Mouse (Mus musculus) neural tube, embryonic 12.5 days (tissue): ENCODE data around the gene Sfrp2. TPM values are rescaled to one million over a fixed set of nuclear protein-coding genes. Genes with fewer than 3 reads are reported as not detected.

Experiments
- ATAC-seq: fragments of 200-750 bp; cut with Nextera tagmentation; 2 replicates; pipeline ENCODE4 v1.8.0; 2017; ENCODE audit warnings: low read depth, mild to moderate bottlenecking, moderate TSS enrichment, moderate library complexity; ENCODE audit not compliant: low FRiP score
- H3K27ac ChIP-seq: fragments of 300-500 bp; sonication (generic); 2 replicates; pipeline ENCODE4 v1.5.1; 2016
- H3K27me3 ChIP-seq: fragments of 300-500 bp; sonication (generic); replicated peaks from 2 replicates; pipeline ENCODE4 v1.6.1; 2016; ENCODE audit warnings: mild to moderate bottlenecking
- H3K36me3 ChIP-seq: fragments of 300-500 bp; sonication (generic); 2 replicates; pipeline ENCODE4 v1.6.1; 2016; ENCODE audit warnings: mild to moderate bottlenecking
- H3K4me1 ChIP-seq: fragments of 300-500 bp; sonication (generic); 2 replicates; pipeline ENCODE4 v1.6.1; 2016
- H3K4me2 ChIP-seq: fragments of 300-500 bp; sonication (generic); replicated peaks from 2 replicates; pipeline ENCODE4 v1.6.1; 2016; ENCODE audit warnings: mild to moderate bottlenecking
- H3K4me3 ChIP-seq: fragments of 300-500 bp; sonication (generic); 2 replicates; pipeline ENCODE4 v1.5.1; 2016
- H3K9ac ChIP-seq: fragments of 300-500 bp; sonication (generic); 2 replicates; pipeline ENCODE4 v1.6.1; 2016; ENCODE audit warnings: mild to moderate bottlenecking
- H3K9me3 ChIP-seq: fragments of 300-500 bp; sonication (generic); 2 replicates; pipeline ENCODE4 v1.6.1; 2016; ENCODE audit warnings: mild to moderate bottlenecking
- WGBS: fragments of 180-500 bp; shearing (Covaris S2); methylation state at CpG from one replicate; pipeline ENCODE4 v1.1.7; 2016; 5-methylcytosine and 5-hydroxymethylcytosine counted together
- polyA plus RNA-seq: library from polyadenylated mRNA; unstranded; fragments of >200 nt; fragmentation: Nextera tagmentation; extraction: Ambion mirVana; gene quantifications from 2 replicates; pipeline ENCODE4 v1.2.1, GENCODE M21; 2016

The Sfrp2 gene
- polyA plus RNA-seq, 1 experiment from 2014 or later = 116 TPM

DNA sequence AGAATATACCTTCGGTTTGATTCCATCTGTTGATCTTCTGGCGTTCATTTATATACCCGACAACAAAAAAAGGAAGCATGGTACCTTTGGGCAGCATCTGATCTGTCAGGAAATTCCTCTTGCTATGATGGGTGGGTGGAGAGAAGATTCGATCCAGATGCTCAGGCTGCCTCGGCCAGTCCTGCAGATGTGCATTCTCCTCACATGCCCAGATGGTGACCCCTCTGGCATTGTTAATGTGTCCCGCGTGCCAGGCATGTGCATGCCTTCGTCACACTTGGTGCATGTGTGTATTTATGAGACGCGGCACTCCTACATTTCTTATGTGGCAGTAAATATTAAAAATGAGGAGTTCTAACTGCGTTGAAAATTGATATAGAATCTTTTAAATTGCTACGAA lies 42.4 kb downstream of the Sfrp2 start:
- Histone ChIP-seq H3K4me2 (no peak overlapping the region), H3K4me1 (no peaks in the 10 kb centered on the region), H3K27ac (no peak overlapping the region), H3K9ac (no peak overlapping the region), H3K27me3 (no peaks in the 10 kb centered on the region), H3K36me3 (no peaks in the 10 kb centered on the region), H3K9me3 (no peaks in the 10 kb centered on the region), H3K4me3 (no peak overlapping the region)
- ATAC-seq = no peak
- WGBS = 80% methylated on average over 12 of the region's 12 CpGs

DNA sequence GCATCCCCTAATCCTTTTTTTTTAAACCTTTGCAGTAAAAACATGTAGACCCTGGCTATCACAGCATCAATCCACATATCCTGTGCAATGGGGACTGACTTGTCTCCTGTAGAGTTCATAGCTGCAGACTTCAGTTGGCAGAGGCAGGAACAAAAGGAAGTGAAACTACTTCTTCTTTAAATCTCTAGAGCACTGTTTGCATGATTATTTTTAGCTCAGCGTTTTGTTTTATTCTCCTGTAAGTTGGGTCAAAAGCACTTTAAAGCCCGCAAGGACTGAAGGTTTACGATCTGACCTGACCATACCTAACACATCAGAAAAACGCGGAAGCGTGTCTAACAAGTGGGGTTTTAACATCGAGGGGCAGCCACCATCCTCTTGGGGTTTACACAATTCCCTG lies 45.9 kb downstream of the Sfrp2 start:
- no peaks in the 10 kb centered on the region for H3K4me1 ChIP-seq
- no peak overlapping the region for H3K4me3 ChIP-seq
- 66% methylated on average over 7 of the region's 7 CpGs for WGBS
- no peak overlapping the region for H3K9ac ChIP-seq
- H3K4me2 ChIP-seq = no peak overlapping the region
- no peaks in the 10 kb centered on the region for H3K36me3 ChIP-seq
- H3K27me3 ChIP-seq = no peaks in the 10 kb centered on the region
- ATAC-seq = no peak
- H3K27ac ChIP-seq = no peak overlapping the region
- no peaks in the 10 kb centered on the region for H3K9me3 ChIP-seq

DNA sequence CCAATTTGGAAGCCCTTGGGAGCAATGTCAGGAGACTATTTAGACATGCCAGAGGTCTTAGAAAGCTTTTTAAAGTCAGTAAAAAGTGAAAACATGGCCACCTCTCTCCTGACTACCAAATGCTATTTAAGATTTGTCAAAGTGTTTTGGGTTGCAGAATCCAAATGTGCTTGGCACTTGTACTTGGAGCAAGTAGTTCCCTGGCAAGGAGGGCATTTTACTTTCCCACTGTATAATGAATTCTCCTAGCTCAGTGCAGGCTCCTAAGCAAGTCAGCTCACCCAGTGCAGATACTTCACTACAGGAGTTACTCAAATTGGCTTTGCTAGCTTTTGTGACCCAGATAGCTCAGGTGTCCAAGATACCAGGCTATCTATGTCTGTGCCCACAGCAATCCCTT lies 46.7 kb downstream of the Sfrp2 start:
- no peak overlapping the region for H3K27ac ChIP-seq
- no peak for ATAC-seq
- H3K4me3 ChIP-seq = no peak overlapping the region
- H3K4me2 ChIP-seq = no peak overlapping the region
- no peaks in the 10 kb centered on the region for H3K36me3 ChIP-seq
- H3K9ac ChIP-seq = no peak overlapping the region
- H3K4me1 ChIP-seq = no peaks in the 10 kb centered on the region
- no peaks in the 10 kb centered on the region for H3K27me3 ChIP-seq
- H3K9me3 ChIP-seq = no peaks in the 10 kb centered on the region

DNA sequence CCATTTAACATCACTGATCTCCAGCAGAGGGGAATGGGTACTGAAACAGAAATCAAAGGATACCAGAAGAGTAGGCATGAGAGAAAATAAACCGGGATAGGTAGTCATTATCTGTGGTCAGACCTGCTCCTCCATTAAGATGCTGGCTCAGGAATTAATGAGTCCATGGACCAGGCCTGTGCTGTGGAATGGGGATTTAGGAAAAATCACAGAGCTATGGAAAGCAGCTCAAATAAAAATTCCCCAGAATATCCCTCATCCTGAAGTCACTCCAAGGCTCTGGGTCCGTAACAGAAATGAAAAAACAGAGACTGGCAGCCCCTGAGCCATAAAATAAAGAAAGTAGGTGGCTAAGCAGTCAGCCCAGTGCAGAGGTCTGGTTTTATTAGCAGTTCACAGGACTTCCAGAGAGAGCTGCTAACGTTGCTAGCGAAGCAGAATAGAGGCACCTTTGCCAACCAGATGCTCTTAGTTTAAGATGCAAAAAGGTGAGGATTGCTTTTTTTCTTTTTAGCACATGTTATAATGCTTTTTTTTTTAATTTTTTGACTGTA lies 50.3 kb downstream of the Sfrp2 start:
- no peaks in the 10 kb centered on the region for H3K36me3 ChIP-seq
- no peaks in the 10 kb centered on the region for H3K4me1 ChIP-seq
- no peak for ATAC-seq
- no peak overlapping the region for H3K27ac ChIP-seq
- H3K4me3 ChIP-seq = no peak overlapping the region
- H3K4me2 ChIP-seq = no peak overlapping the region
- H3K9ac ChIP-seq = no peak overlapping the region
- no peaks in the 10 kb centered on the region for H3K9me3 ChIP-seq
- WGBS = 64% methylated on average over 4 of the region's 4 CpGs
- no peaks in the 10 kb centered on the region for H3K27me3 ChIP-seq

DNA sequence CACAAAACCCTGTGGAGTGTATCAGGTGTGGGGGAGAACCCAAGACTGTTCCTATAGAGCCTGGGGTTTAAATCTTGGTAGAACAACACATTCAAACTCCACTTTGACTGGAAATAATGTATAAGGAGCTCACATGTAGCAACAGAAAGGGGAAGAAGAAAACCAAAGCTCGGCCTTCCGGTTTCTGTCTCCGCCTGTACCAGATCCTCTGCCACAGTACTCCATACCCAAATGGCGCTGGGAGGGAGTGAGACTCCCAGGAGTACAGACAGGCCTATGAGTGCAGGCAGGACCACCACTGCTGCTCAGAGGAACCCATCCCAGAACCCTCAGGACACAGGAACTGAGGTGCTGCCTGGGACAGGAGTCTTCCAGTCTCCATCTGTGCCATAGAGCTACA lies 57.7 kb downstream of the Sfrp2 start:
- ATAC-seq = no peak
- Histone ChIP-seq H3K9ac (no peak overlapping the region), H3K27ac (no peak overlapping the region), H3K36me3 (no peaks in the 10 kb centered on the region), H3K4me2 (no peak overlapping the region), H3K4me3 (no peak overlapping the region), H3K27me3 (no peaks in the 10 kb centered on the region), H3K4me1 (no peaks in the 10 kb centered on the region), H3K9me3 (no peaks in the 10 kb centered on the region)
- WGBS = 85% methylated on average over 4 of the region's 4 CpGs

Other genes starting within 250 kb of the Sfrp2 start
- 1.5 and 1.7 TPM in 2 replicates for gene Tlr2, start 75.4 kb downstream of the Sfrp2 start, polyA plus RNA-seq